Mouse (Mus musculus) embryonic fibroblast, embryonic 13.5 days (primary cell): ENCODE data around the gene Rbm4.

Source experiments
- CTCF ChIP-seq: IDR thresholded peaks from 2 replicates; pipeline ENCODE4 v1.5.1; 2011; ENCODE audit warnings: mild to moderate bottlenecking, control low read depth, low read length, moderate library complexity, borderline replicate concordance; ENCODE audit not compliant: insufficient read depth
- POLR2A ChIP-seq: IDR thresholded peaks from 2 replicates; pipeline ENCODE4 v1.6.1; 2011; ENCODE audit warnings: low read depth, mild to moderate bottlenecking, control low read depth, low read length, moderate library complexity

GRCm38 (mm10) chr19:4745057-4745456, 48.6 kb downstream of the Rbm4 start:
- TF ChIP-seq CTCF (no peak), POLR2A (no peak)
